Mouse (Mus musculus) liver, adult 2 months (tissue): ENCODE results near the gene Gm20388.

Source experiments
- CTCF ChIP-seq: fragments of 200-500 bp; IDR thresholded peaks from 2 replicates; pipeline ENCODE4 v1.5.1; 2011; ENCODE audit warnings: low read depth, low read length, control low read depth
- POLR2A ChIP-seq: fragments of 200-500 bp; IDR thresholded peaks from 2 replicates; pipeline ENCODE4 v1.6.1; 2011; ENCODE audit warnings: low read length, control low read depth; ENCODE audit not compliant: insufficient read depth; ENCODE audit errors: extremely low read depth

DNA sequence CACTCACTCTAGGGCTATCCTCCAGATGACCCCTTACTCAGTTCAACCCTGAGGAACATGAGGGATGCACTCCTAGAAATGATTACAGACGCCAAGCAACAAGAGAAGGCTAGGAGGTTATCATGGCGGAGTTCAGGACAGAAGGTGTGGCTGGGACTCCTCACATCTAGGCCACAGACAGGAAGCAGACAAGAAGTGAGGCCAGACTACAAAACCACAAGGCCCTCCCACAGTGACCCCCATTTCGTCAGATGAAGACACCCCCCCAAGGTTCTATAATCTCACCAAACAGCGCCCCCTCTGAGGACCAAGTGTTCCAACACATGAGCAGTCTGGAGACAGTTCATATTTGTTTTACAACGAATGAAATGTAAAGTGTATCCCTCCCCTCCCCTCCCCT is 2286.7 kb downstream of the Gm20388 start:
- no peak for TF ChIP-seq CTCF
- TF ChIP-seq POLR2A: no peak
